Mouse (Mus musculus): Measurements from ENCODE around the gene Nqo2. TPM values are rescaled to one million over a fixed set of nuclear protein-coding genes. Genes with fewer than 3 reads are reported as not detected.

The Nqo2 gene
- polyA plus RNA-seq, 1 experiment from 2014 or later, result 12.3 TPM

Other genes starting within 250 kb of the Nqo2 start
- gene Serpinb6e, start 121.3 kb upstream of the Nqo2 start, polyA plus RNA-seq (2015; fragmentation: Nextera tagmentation; extraction: Ambion mirVana), result not detected in 2 replicates
- gene Serpinb6c, start 59.0 kb upstream of the Nqo2 start, polyA plus RNA-seq (2015; fragmentation: Nextera tagmentation; extraction: Ambion mirVana), result 0.95 TPM in 2 replicates
- 6.7 and 8.9 TPM in 2 replicates for gene Ripk1, start 37.7 kb downstream of the Nqo2 start, polyA plus RNA-seq (2015; fragmentation: Nextera tagmentation; extraction: Ambion mirVana)
- gene Serpinb6a, start 38.1 kb downstream of the Nqo2 start, polyA plus RNA-seq (2015; fragmentation: Nextera tagmentation; extraction: Ambion mirVana), result 46.0 and 50.9 TPM in 2 replicates
- gene Bphl, start 72.9 kb downstream of the Nqo2 start, polyA plus RNA-seq (2015; fragmentation: Nextera tagmentation; extraction: Ambion mirVana), result 40.7 and 44.9 TPM in 2 replicates
- gene Tubb2a, start 113.3 kb downstream of the Nqo2 start, polyA plus RNA-seq (2015; fragmentation: Nextera tagmentation; extraction: Ambion mirVana), result 2,701 and 3,281 TPM in 2 replicates
- gene Tubb2b, start 165.8 kb downstream of the Nqo2 start, polyA plus RNA-seq (2015; fragmentation: Nextera tagmentation; extraction: Ambion mirVana), result 777 and 1,015 TPM in 2 replicates
- 86.8 and 96.5 TPM in 2 replicates for gene Psmg4, start 198.3 kb downstream of the Nqo2 start, polyA plus RNA-seq (2015; fragmentation: Nextera tagmentation; extraction: Ambion mirVana)